Mouse (Mus musculus): ENCODE data around the gene Nrf1.

GRCm38 (mm10) chr6:30171226-30171625 is 123.4 kb downstream of the Nrf1 start:
- no peak for TF ChIP-seq POLR2A (IDR thresholded peaks at IDR 0.05; ENCODE audit: control insufficient read depth, low read depth, low read length)
- no peak for TF ChIP-seq CTCF (IDR thresholded peaks at IDR 0.05; ENCODE audit: control insufficient read depth, insufficient read depth, insufficient replicate concordance, low read depth, low read length)

Data from testis, adult 2 months (tissue).